In the genomic region with DNA sequence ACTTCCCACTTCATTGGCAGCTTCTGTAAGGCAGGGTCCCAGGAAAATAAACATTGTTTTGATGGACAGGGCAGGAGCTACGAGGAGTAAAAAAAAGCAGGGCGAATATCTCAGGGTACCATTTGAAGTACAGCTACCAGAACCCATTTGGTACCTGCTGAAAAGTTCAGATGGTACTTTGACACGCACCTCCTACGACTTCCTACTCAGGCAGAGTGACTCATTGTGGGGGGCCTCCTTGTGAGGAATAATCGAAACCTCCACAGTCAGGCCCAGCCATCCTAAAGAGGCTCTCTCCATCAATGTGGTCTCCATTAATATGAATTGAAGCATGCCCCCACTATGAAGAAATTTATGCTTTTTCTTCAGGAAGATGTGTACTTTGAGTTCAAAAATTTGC, we compare ENCODE assay signal across 22 mouse cellular contexts. TPM values are rescaled to one million over a fixed set of nuclear protein-coding genes. Genes with fewer than 3 reads are reported as not detected.
A peak's percentile ranks its signal among the peaks of the same experiment; 100 is the strongest.
DNase-seq lines count a peak whose midpoint lies in the region.
"Had no signal": no experiment of that assay in that cellular context is flagged by ENCODE, and none has a peak within 500 bp of the region (broad histone marks: within the 10 kb centered on the region; RNA-seq: fewer than 3 reads in every experiment).

No protein-coding gene starts in this region.

- peaks cover 4% of the 10 kb centered on the region for H3K4me1 ChIP-seq in brown adipose tissue, adult 24 weeks (ENCODE audit: control insufficient read depth, insufficient read depth, insufficient read length, low read length)
- H3K4me1 ChIP-seq: embryonic facial prominence, embryonic 12.5 days; embryonic facial prominence, embryonic 15.5 days; hindbrain, embryonic 10.5 days; intestine, embryonic 15.5 days had no signal

- peak; percentile 27 for DNase-seq in CD4-positive helper T cell, adult 2 months (ENCODE audit: low read depth, low spot score)
- DNase-seq in CD4-positive, CD25-positive, alpha-beta regulatory T cell, adult 2 months (ENCODE audit: low read depth, low spot score) = peak; percentile 52
- no peak for DNase-seq in thymus, adult 18-20 months
- no peak for DNase-seq in cerebellum, adult 11-12 months
- no peak for DNase-seq in urinary bladder, postnatal 10 days (ENCODE audit: low spot score)
- DNase-seq: adrenal gland, adult 8-10 months; adrenal gland, postnatal 25 days; cerebellum, adult 2 months; cerebellum, adult 9-11 months; cerebellum, postnatal 25 days; forebrain, postnatal 0 days; gastrocnemius, postnatal 25 days; kidney, adult 11 months had no signal

- H3K4me3 ChIP-seq in brown adipose tissue, adult 24 weeks (ENCODE audit: insufficient read depth, low read depth, low read length) = no peak overlapping the region
- H3K4me3 ChIP-seq: embryonic facial prominence, embryonic 12.5 days; embryonic facial prominence, embryonic 15.5 days; hindbrain, embryonic 10.5 days; intestine, embryonic 15.5 days had no signal

- peak overlapping the region; percentile 74 for H3K27ac ChIP-seq in brown adipose tissue, adult 24 weeks (replicated peaks; ENCODE audit: low read depth, low read length)
- H3K27ac ChIP-seq: embryonic facial prominence, embryonic 12.5 days; embryonic facial prominence, embryonic 15.5 days; hindbrain, embryonic 10.5 days; hindbrain, embryonic 14.5 days; hindbrain, postnatal 0 days; intestine, embryonic 15.5 days had no signal

RNA-seq across cellular contexts. Expression of a gene that starts 9.2 kb away (rescaled TPM):
- 1.6 and 2.2 TPM in 2 replicates for polyA plus RNA-seq in brown adipose tissue, adult 24 weeks (2012; ENCODE audit: insufficient read depth, insufficient read length, missing spikeins)

RNA-seq across cellular contexts. Expression of a gene that starts 38.5 kb away (rescaled TPM):
- polyA plus RNA-seq in brown adipose tissue, adult 24 weeks (2012; ENCODE audit: insufficient read depth, insufficient read length, missing spikeins) = not detected in 2 replicates
- polyA plus RNA-seq: brain, embryonic 14.5 days; C2C12; cerebellum, adult 2 months had no signal

Comparison
In these comparisons a context has a peak if more than half of its experiments do, and no peak if none do; other contexts are left out.
1. DNase-seq: peak in CD4-positive helper T cell, adult 2 months (single experiment) and CD4-positive, CD25-positive, alpha-beta regulatory T cell, adult 2 months (single experiment); none in thymus, adult 18-20 months (0 of 2), cerebellum, adult 11-12 months (single experiment) and urinary bladder, postnatal 10 days (single experiment).